Mouse (Mus musculus) T-cell, adult 66 days (primary cell): Measurements from ENCODE around the gene Atpif1. TPM values are rescaled to one million over a fixed set of nuclear protein-coding genes. Genes with fewer than 3 reads are reported as not detected.

ENCODE experiments used
- total RNA-seq, 2 experiments: library from RNA; stranded (reverse); gene quantifications; 3 replicates in 1 of 2; 4 replicates in 1 of 2; pipeline ENCODE4 v1.2.4; 2023

Gene Atpif1
- total RNA-seq = 10 to 100 TPM; 54.9 to 76.5 TPM

GRCm38 (mm10) chr4:132532981-132533916 lies at the start of gene Atpif1:
Gene Atpif1, minus strand, starts transcription at chr4:132533659.

DNA sequence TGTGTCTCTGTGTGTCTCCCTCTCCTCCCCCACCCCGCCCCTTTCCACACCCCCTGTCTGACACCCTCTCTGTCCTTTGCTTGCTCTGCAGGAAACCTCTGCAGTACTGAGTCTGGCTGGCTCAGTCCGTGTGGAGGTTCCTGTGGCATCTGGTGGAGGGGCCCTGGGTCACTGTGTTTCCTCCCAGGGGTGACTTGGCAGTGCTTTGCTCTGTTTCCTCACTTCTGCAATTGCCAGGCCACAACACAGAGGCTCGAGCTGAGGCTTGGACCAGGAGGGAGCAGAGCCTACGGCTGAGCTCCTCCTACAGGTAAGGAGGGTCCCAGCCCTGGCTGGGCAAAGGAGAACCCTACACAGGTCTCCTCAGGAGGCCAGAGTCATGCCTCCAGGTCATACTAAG lies 30.5 kb upstream of the Atpif1 start, which contains the start of gene Ptafr:
Ptafr (plus strand) TSS at position 103 of the 400 bp plus-strand sequence.

GRCm38 (mm10) chr4:132535406-132536121 lies 2.1 kb upstream of the Atpif1 start, which contains the start of gene Dnajc8:
Gene Dnajc8, plus strand, starts transcription at chr4:132535550.

GRCm38 (mm10) chr4:132510352-132510798 lies 23.1 kb downstream of the Atpif1 start, which contains the start of gene Sesn2:
Gene Sesn2, minus strand, starts transcription at chr4:132510501.

Other genes starting within 250 kb of the Atpif1 start
- not detected for gene Rab42, start 230.3 kb downstream of the Atpif1 start, total RNA-seq
- gene Trnau1ap, start 204.1 kb downstream of the Atpif1 start, total RNA-seq = 10 to 100 TPM; 30.1 to 31.1 TPM
- 10 to 100 TPM; 13.4 to 21.2 TPM for gene Rcc1, start 180.1 kb downstream of the Atpif1 start, total RNA-seq
- gene Phactr4, start 111.2 kb downstream of the Atpif1 start, total RNA-seq = 10 to 100 TPM; 17.2 to 21.6 TPM
- 10 to 100 TPM in 1 of 2 experiments, 1 to 10 TPM in 1; 9.9 to 11.9 TPM for gene Med18, start 69.7 kb downstream of the Atpif1 start, total RNA-seq
- 1 to 10 TPM; 6.2 to 6.3 TPM for gene Sesn2, start 23.2 kb downstream of the Atpif1 start, total RNA-seq
- 100 to 1,000 TPM; 102 to 105 TPM for gene Dnajc8, start 1.9 kb upstream of the Atpif1 start, total RNA-seq
- under 1 TPM in 1 of 2 experiments, not detected in 1; 0.58 TPM for gene Ptafr, start 30.4 kb upstream of the Atpif1 start, total RNA-seq
- 10 to 100 TPM; 51.0 to 54.2 TPM for gene Eya3, start 105.3 kb upstream of the Atpif1 start, total RNA-seq
- 1 to 10 TPM; 2.2 to 3.0 TPM for gene Xkr8, start 198.9 kb upstream of the Atpif1 start, total RNA-seq
- 1 to 10 TPM in 1 of 2 experiments, under 1 TPM in 1; 0.39 to 1.2 TPM for gene Smpdl3b, start 223.6 kb upstream of the Atpif1 start, total RNA-seq
- 10 to 100 TPM; 55.5 to 59.9 TPM for gene Rpa2, start 234.7 kb upstream of the Atpif1 start, total RNA-seq